Mouse (Mus musculus): ENCODE data around the gene Ubac2. TPM values are rescaled to one million over a fixed set of nuclear protein-coding genes. Genes with fewer than 3 reads are reported as not detected.

Ubac2 gene
- polyA plus RNA-seq, 2 experiments = 46.3 to 66.9 TPM

DNA sequence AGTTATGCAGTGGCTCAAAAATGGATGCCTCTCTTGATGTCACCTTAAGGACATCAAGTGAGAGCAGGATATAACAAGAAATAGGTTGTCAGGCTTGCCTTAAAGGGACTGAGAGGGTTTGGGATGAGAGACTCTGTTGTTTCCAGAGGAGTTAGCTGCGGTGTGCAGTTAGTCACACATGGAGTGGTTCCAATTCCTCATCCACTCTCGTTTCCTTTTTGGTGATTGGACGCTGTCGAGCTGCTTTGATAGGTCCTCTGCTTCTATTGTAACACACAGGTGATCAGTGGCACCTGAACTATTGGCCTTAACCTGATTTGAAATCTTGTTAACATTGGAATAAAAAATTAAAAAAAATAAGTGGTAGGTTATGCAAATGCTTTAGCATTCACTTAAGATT, 44.3 kb downstream of the Ubac2 start:
- Histone ChIP-seq H3K27me3 (ENCODE audit: control insufficient read depth, insufficient read depth, low read length) (no peaks in the 10 kb centered on the region), H3K4me2 (replicated peaks; ENCODE audit: low read depth, low read length, severe bottlenecking) (no peak overlapping the region), H3K27ac (replicated peaks; ENCODE audit: low read depth, low read length) (no peak overlapping the region), H3K36me3 (ENCODE audit: control insufficient read depth, insufficient read depth, low read length) (peaks cover 3% of the 10 kb centered on the region; the same call in 1 of the 2 replicates), H3K9ac (ENCODE audit: low read depth, low read length, severe bottlenecking) (no peak overlapping the region), H3K4me3 (replicated peaks; ENCODE audit: low read length) (no peak overlapping the region), H3K9me3 (ENCODE audit: control insufficient read depth, low read length) (no peaks in the 10 kb centered on the region), H3K4me1 (ENCODE audit: control insufficient read depth, insufficient read depth, low read length) (no peaks in the 10 kb centered on the region; the same call in 1 of the 2 replicates)
- no peak for TF ChIP-seq POLR2A (IDR thresholded peaks at IDR 0.05; ENCODE audit: borderline replicate concordance, extremely low read depth, insufficient read depth, insufficient read length)
- WGBS = 84% methylated on average over 4 of the region's 4 CpGs
- DNase-seq (ENCODE audit: low spot score) (no peak), ATAC-seq (ENCODE audit: low FRiP score, low read depth) (no peak)

DNA sequence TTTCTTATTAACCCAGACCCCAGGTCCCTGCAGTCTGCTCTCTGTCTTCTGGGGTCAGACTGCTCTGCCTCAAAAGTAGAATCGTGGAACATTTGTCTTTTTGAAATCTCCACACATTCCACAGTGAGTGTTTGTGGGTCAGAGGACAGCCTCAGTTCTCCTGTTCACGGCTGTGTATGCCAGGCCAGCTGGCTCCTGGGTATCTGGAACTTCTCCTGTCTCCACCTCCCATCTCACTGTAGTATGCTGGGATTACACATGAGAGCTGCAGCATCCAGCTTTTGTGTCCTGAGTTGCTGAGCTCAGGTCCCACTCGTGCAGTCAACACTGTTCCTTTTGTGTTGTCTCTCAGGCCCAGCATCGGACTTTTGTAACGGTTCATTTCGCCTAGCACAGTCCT, 46.5 kb downstream of the Ubac2 start:
- Histone ChIP-seq H3K9ac (ENCODE audit: low read depth, low read length, severe bottlenecking) (no peak overlapping the region), H3K4me2 (replicated peaks; ENCODE audit: low read depth, low read length, severe bottlenecking) (no peak overlapping the region), H3K9me3 (ENCODE audit: control insufficient read depth, low read length) (no peaks in the 10 kb centered on the region), H3K36me3 (ENCODE audit: control insufficient read depth, insufficient read depth, low read length) (peaks cover 3% of the 10 kb centered on the region; the same call in 1 of the 2 replicates), H3K27me3 (ENCODE audit: control insufficient read depth, insufficient read depth, low read length) (no peaks in the 10 kb centered on the region), H3K27ac (replicated peaks; ENCODE audit: low read depth, low read length) (no peak overlapping the region), H3K4me3 (replicated peaks; ENCODE audit: low read length) (no peak overlapping the region), H3K4me1 (ENCODE audit: control insufficient read depth, insufficient read depth, low read length) (no peaks in the 10 kb centered on the region; the same call in 1 of the 2 replicates)
- WGBS = 87% methylated on average over 6 of the region's 6 CpGs
- DNase-seq (ENCODE audit: low spot score) = no peak
- ATAC-seq (ENCODE audit: low FRiP score, low read depth) = no peak
- no peak for TF ChIP-seq POLR2A (IDR thresholded peaks at IDR 0.05; ENCODE audit: borderline replicate concordance, extremely low read depth, insufficient read depth, insufficient read length)

DNA sequence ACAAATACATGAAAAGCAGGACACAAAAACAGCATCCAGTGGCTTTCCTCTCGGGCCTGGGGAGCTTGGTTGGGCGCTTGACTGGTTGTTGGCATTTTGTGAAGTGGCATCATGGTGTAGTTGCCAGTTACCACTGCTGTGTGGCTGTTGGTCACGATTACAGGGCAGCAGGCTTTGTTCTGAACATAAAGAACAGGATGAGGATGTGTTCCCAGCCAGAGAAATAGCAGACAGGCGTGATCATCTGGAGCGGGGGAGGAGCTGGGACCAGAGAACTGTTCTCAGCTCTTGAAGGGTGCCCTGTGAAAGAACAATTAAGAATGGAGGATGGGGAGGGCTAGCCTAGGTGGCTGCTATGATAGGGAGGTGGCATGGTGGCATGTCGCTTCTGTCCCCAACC, 48.5 kb downstream of the Ubac2 start:
- Histone ChIP-seq H3K4me1 (ENCODE audit: control insufficient read depth, insufficient read depth, low read length) (no peaks in the 10 kb centered on the region), H3K27me3 (ENCODE audit: control insufficient read depth, insufficient read depth, low read length) (no peaks in the 10 kb centered on the region), H3K27ac (replicated peaks; ENCODE audit: low read depth, low read length) (no peak overlapping the region), H3K4me3 (replicated peaks; ENCODE audit: low read length) (no peak overlapping the region), H3K9ac (ENCODE audit: low read depth, low read length, severe bottlenecking) (no peak overlapping the region), H3K9me3 (ENCODE audit: control insufficient read depth, low read length) (no peaks in the 10 kb centered on the region), H3K4me2 (replicated peaks; ENCODE audit: low read depth, low read length, severe bottlenecking) (no peak overlapping the region), H3K36me3 (ENCODE audit: control insufficient read depth, insufficient read depth, low read length) (no peaks in the 10 kb centered on the region)
- TF ChIP-seq POLR2A (IDR thresholded peaks at IDR 0.05; ENCODE audit: borderline replicate concordance, extremely low read depth, insufficient read depth, insufficient read length) = no peak
- whole genome bisulfite sequencing = 87% methylated on average over 6 of the region's 6 CpGs
- ATAC-seq (ENCODE audit: low FRiP score, low read depth) = no peak
- DNase-seq (ENCODE audit: low spot score) = no peak

DNA sequence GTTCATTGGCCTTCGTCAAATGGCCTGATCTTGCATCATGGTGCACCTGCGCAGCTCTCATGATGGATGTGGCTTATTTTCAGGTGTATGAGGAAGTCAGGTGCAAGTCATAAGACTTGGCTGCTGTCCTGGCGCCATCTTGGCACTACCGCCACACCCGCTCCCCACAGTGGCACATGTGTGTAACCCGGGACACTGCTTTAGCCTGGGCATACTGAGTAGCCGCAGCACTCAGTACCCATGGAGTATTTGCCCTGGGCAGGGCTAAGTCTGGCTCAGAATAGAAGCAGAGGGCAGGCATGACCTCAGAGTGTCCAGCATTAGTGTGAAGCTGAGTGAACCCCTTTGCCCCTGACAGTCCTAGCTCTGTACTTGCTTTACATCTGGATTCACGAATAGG, 49.0 kb downstream of the Ubac2 start:
- Histone ChIP-seq H3K27me3 (ENCODE audit: control insufficient read depth, insufficient read depth, low read length) (no peaks in the 10 kb centered on the region), H3K4me2 (replicated peaks; ENCODE audit: low read depth, low read length, severe bottlenecking) (no peak overlapping the region), H3K9ac (ENCODE audit: low read depth, low read length, severe bottlenecking) (no peak overlapping the region), H3K9me3 (ENCODE audit: control insufficient read depth, low read length) (no peaks in the 10 kb centered on the region), H3K27ac (replicated peaks; ENCODE audit: low read depth, low read length) (no peak overlapping the region), H3K4me1 (ENCODE audit: control insufficient read depth, insufficient read depth, low read length) (no peaks in the 10 kb centered on the region), H3K4me3 (replicated peaks; ENCODE audit: low read length) (no peak overlapping the region), H3K36me3 (ENCODE audit: control insufficient read depth, insufficient read depth, low read length) (no peaks in the 10 kb centered on the region)
- no peak for TF ChIP-seq POLR2A (IDR thresholded peaks at IDR 0.05; ENCODE audit: borderline replicate concordance, extremely low read depth, insufficient read depth, insufficient read length)
- ATAC-seq (ENCODE audit: low FRiP score, low read depth) (no peak), DNase-seq (ENCODE audit: low spot score) (no peak)
- 92% methylated on average over 8 of the region's 8 CpGs for WGBS

DNA sequence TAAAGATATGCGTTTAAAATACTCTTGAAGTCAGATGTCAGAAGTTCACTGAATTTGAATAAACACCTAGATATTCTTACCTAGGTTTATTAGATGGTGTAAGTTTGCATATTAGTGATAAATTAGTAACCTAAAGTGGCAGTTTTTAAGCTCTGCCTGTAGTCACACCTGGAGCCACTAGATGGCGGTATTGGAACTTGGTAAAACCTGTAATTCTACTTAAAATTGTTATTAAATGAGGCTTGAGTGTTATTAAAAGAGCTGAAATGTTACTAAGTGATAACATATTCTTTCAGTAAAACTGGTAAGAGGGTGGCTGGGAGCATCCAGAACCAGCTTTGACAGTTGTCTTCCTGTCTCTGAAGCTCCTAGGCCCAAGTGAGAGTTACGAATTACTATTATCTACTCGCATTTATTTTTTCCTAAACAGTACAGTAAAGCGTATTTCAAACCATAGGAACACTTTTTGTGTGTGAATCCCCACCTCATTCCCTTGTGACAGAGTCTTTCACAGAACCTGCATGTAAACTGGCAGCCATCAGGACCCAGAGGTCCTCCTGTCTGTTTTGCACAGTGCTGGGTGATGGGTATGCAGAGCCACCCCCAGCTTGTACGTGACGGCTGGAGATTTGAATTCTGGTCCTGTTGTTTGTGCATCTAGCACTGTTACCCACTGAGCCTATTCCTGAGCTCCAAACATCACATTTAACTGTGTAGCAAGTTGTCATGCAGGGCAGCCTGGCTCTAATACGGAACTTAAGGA, 50.1 kb downstream of the Ubac2 start:
- Histone ChIP-seq H3K4me1 (ENCODE audit: control insufficient read depth, insufficient read depth, low read length) (no peaks in the 10 kb centered on the region), H3K27ac (replicated peaks; ENCODE audit: low read depth, low read length) (no peak overlapping the region), H3K9ac (ENCODE audit: low read depth, low read length, severe bottlenecking) (no peak overlapping the region), H3K9me3 (ENCODE audit: control insufficient read depth, low read length) (no peaks in the 10 kb centered on the region), H3K4me3 (replicated peaks; ENCODE audit: low read length) (no peak overlapping the region), H3K27me3 (ENCODE audit: control insufficient read depth, insufficient read depth, low read length) (no peaks in the 10 kb centered on the region), H3K4me2 (replicated peaks; ENCODE audit: low read depth, low read length, severe bottlenecking) (no peak overlapping the region), H3K36me3 (ENCODE audit: control insufficient read depth, insufficient read depth, low read length) (peaks cover 1% of the 10 kb centered on the region; the same call in 1 of the 2 replicates)
- no peak for TF ChIP-seq POLR2A (IDR thresholded peaks at IDR 0.05; ENCODE audit: borderline replicate concordance, extremely low read depth, insufficient read depth, insufficient read length)
- 70% methylated on average over 8 of the region's 8 CpGs for WGBS
- DNase-seq (ENCODE audit: low spot score) = peak; percentile 84
- no peak for ATAC-seq (ENCODE audit: low FRiP score, low read depth)

All from limb, embryonic 14.5 days (tissue).